Mouse (Mus musculus) hindbrain, embryonic 16.5 days (tissue): Measurements from ENCODE around the gene Nlk. TPM values are rescaled to one million over a fixed set of nuclear protein-coding genes. Genes with fewer than 3 reads are reported as not detected.

Experiments used
- ATAC-seq: fragments of 200-750 bp; cut with Nextera tagmentation; 2 replicates; pipeline ENCODE4 v1.8.0; 2017; ENCODE audit warnings: moderate TSS enrichment, moderate library complexity
- H3K27ac ChIP-seq: fragments of 300-500 bp; sonication (generic); 2 replicates; pipeline ENCODE4 v1.5.1; 2014; ENCODE audit warnings: low read depth, mild to moderate bottlenecking, control low read depth, low read length, moderate library complexity
- H3K27me3 ChIP-seq: fragments of 300-500 bp; sonication (generic); replicated peaks from 2 replicates; pipeline ENCODE4 v1.6.1; 2014; ENCODE audit warnings: low read length; ENCODE audit not compliant: control insufficient read depth, insufficient read depth
- H3K36me3 ChIP-seq: fragments of 300-500 bp; sonication (generic); 2 replicates; pipeline ENCODE4 v1.6.1; 2014; ENCODE audit warnings: mild to moderate bottlenecking, low read length, moderate library complexity, mixed read lengths; ENCODE audit not compliant: control insufficient read depth, insufficient read depth
- H3K4me1 ChIP-seq: fragments of 300-500 bp; sonication (generic); 2 replicates; pipeline ENCODE4 v1.6.1; 2014; ENCODE audit warnings: low read depth, low read length; ENCODE audit not compliant: control insufficient read depth, insufficient read depth
- H3K4me2 ChIP-seq: fragments of 300-500 bp; sonication (generic); 2 replicates; pipeline ENCODE4 v1.6.1; 2014; ENCODE audit warnings: mild to moderate bottlenecking, low read length, control low read depth, moderate library complexity
- H3K4me3 ChIP-seq: fragments of 300-500 bp; sonication (generic); 2 replicates; pipeline ENCODE4 v1.5.1; 2014; ENCODE audit warnings: mild to moderate bottlenecking, low read length, control low read depth, moderate library complexity
- H3K9ac ChIP-seq: fragments of 300-500 bp; sonication (generic); 2 replicates; pipeline ENCODE4 v1.6.1; 2014; ENCODE audit warnings: low read depth, mild to moderate bottlenecking, control low read depth, low read length, moderate library complexity
- H3K9me3 ChIP-seq: fragments of 300-500 bp; sonication (generic); 2 replicates; pipeline ENCODE4 v1.6.1; 2014; ENCODE audit warnings: mild to moderate bottlenecking, low read length, moderate library complexity; ENCODE audit not compliant: control insufficient read depth
- WGBS: fragments of 180-500 bp; shearing (Covaris S2); extraction: QIAGEN DNeasy Blood & Tissue Kit; methylation state at CpG from one replicate; pipeline ENCODE4 v1.1.7; 2014; 5-methylcytosine and 5-hydroxymethylcytosine counted together
- polyA plus RNA-seq: library from polyadenylated mRNA; unstranded; fragments of >200 nt; fragmentation: Nextera tagmentation; extraction: Ambion mirVana; gene quantifications from 2 replicates; pipeline ENCODE4 v1.2.1, GENCODE M21; 2015

Gene Nlk
- polyA plus RNA-seq, 1 experiment from 2014 or later, result 19.4 TPM

DNA sequence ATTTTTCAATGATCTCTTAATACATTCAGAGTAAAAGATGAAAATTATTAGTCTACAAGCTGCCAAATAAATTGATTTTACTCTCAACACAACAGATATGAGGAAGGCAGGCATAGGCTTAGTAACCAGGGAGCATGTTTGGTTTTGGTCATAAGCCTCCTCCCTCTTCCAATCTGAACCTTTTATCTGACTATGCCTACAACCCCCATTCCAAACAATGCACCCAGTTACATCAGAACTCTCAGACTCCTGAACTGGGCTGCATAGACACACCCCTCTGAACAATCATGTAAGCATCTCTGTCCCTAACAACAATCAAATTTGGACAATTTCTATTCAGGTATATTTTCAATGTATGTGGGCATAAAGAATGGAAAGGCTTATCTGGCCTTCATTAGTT is 85.9 kb downstream of the Nlk start:
- no peak for ATAC-seq
- Histone ChIP-seq H3K27me3 (no peaks in the 10 kb centered on the region), H3K9ac (no peak overlapping the region), H3K4me2 (no peak overlapping the region), H3K36me3 (no peaks in the 10 kb centered on the region; the same call in 1 of the 2 replicates), H3K9me3 (no peaks in the 10 kb centered on the region), H3K4me1 (no peaks in the 10 kb centered on the region), H3K4me3 (no peak overlapping the region), H3K27ac (no peak overlapping the region)

DNA sequence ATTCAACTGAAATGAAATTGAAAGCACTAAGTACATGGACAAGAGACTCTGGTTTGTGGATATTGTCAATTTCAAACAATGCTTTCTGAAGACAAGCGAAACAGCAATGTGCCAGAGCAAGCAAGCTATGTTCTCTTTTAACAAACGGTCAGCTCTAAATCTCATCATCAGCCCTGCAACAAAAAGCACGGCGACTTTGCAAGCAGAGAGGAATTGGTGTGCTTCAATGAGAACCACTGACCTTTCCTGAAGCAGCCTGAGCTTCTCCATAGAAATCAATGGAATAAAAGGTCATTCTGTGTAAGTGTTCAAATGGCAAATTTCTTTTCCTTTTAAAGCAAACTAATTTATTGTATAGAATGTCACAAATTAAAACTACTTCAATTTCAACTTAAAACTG is 87.5 kb downstream of the Nlk start:
- H3K9ac ChIP-seq, result no peak overlapping the region

DNA sequence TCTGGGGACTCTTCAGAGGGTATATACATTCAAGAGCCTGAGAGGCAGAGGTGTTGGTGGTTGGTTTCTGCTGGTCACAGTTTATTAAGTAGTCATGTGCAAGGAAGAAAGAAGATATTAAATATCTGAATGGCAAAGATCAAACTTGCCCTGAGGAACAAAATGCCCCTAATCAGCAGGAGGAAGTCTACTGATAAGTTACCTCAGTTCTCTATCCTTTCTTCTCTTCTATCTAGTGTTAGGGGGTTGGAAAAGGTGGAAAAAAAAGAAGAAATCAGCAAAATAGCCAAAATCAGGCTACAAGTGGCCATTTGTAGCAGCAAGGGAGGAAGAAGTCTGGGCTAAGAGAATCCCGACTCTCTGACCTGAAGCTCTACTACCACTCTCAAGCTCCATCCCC is 92.3 kb downstream of the Nlk start:
- H3K27me3 ChIP-seq, result no peaks in the 10 kb centered on the region
- no peak overlapping the region for H3K4me3 ChIP-seq
- H3K9me3 ChIP-seq, result no peaks in the 10 kb centered on the region
- no peak overlapping the region for H3K4me2 ChIP-seq
- ATAC-seq, result no peak
- no peak overlapping the region for H3K27ac ChIP-seq
- no peaks in the 10 kb centered on the region for H3K36me3 ChIP-seq
- 100% methylated on average over 1 of the region's 1 CpGs for WGBS
- no peak overlapping the region for H3K9ac ChIP-seq
- no peaks in the 10 kb centered on the region for H3K4me1 ChIP-seq

More for the DNA sequence above, 87.5 kb downstream of the Nlk start:
- WGBS, result 75% methylated on average over 4 of the region's 4 CpGs
- Histone ChIP-seq H3K4me3 (no peak overlapping the region), H3K4me1 (no peaks in the 10 kb centered on the region), H3K9me3 (no peaks in the 10 kb centered on the region), H3K27me3 (no peaks in the 10 kb centered on the region), H3K27ac (no peak overlapping the region), H3K36me3 (no peaks in the 10 kb centered on the region), H3K4me2 (no peak overlapping the region)
- ATAC-seq, result no peak

DNA sequence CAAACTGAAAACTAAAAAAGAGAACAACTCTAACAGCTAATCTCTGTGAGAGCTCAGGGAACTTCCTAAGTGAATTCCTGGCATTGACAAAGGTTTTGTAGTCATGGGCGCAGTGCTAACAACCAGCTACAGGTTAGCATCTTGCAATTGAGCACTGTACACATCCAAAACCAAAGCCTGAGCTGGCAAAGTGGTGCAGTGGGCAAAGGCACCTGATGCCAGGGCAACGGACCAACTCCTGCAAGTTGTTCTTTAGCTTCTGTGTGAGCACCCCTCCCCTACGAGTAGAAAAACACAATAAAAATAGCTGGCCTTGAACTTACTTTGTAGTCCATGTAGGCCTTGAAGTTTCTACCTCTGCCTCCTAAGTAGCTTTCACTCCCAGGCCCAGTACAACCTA is 94.4 kb downstream of the Nlk start:
- no peak overlapping the region for H3K4me2 ChIP-seq
- no peaks in the 10 kb centered on the region for H3K4me1 ChIP-seq
- no peaks in the 10 kb centered on the region for H3K27me3 ChIP-seq
- ATAC-seq, result no peak
- no peak overlapping the region for H3K4me3 ChIP-seq
- no peaks in the 10 kb centered on the region for H3K9me3 ChIP-seq
- no peak overlapping the region for H3K9ac ChIP-seq
- no peak overlapping the region for H3K27ac ChIP-seq
- H3K36me3 ChIP-seq, result no peaks in the 10 kb centered on the region
- WGBS, result 86% methylated on average over 3 of the region's 3 CpGs

DNA sequence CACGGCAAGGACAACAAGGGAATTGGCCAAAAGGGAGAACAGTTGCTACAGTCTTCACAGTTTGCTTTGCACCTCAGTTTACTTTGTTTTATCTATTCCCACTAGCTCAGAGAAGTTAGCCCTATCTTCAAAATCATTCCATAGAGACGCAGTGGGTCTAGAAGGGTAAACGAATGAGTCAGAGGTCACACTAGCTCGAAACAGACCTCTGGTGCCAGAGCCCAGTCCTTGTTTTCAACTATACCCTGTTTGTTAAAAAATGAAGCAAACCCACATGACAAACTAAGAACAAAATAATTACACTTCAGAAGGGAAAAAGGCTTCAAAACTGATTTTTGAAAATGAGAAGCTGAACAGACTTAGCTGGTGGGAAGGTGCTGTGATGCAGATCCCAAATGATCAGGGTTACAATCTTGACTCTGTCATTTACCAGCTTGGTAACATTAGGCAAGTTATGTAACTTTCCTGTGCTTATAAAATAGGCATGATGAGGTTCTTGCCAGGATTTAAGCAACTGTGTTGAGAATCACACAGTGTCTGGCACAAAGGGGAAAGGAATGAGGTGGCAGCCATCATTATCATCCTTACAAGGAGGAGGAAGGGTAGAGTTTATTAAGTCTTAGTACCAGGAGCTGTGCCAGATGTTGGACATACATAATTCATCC is 96.1 kb downstream of the Nlk start:
- WGBS, result 80% methylated on average over 4 of the region's 4 CpGs
- Histone ChIP-seq H3K36me3 (no peaks in the 10 kb centered on the region), H3K27ac (no peak overlapping the region), H3K4me3 (no peak overlapping the region), H3K9me3 (no peaks in the 10 kb centered on the region), H3K9ac (no peak overlapping the region), H3K4me1 (no peaks in the 10 kb centered on the region), H3K27me3 (no peaks in the 10 kb centered on the region), H3K4me2 (no peak overlapping the region)
- no peak for ATAC-seq

DNA sequence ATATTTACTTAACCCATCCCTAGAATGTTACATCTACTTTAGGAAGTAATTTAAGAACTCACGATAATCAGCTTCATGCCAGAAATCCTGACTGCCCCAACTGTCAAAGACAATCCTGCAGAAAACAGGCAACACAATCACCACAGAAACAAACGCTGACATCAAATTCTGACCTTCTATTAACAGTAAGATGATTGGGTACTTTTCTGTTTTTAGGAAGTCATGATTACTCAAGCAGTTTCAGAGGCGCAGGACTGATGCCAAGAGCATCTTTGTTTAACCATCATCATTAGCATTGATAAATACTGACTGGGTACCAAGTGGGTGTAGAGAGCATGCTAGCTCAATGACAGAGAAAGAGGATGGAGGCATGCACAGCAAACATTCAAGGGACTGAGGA is 96.7 kb downstream of the Nlk start:
- no peak overlapping the region for H3K4me3 ChIP-seq
- H3K9me3 ChIP-seq, result no peaks in the 10 kb centered on the region
- ATAC-seq, result no peak
- H3K9ac ChIP-seq, result no peak overlapping the region
- H3K4me2 ChIP-seq, result no peak overlapping the region
- WGBS, result 82% methylated on average over 3 of the region's 3 CpGs
- no peaks in the 10 kb centered on the region for H3K27me3 ChIP-seq
- H3K4me1 ChIP-seq, result no peaks in the 10 kb centered on the region
- H3K36me3 ChIP-seq, result no peaks in the 10 kb centered on the region
- H3K27ac ChIP-seq, result no peak overlapping the region

DNA sequence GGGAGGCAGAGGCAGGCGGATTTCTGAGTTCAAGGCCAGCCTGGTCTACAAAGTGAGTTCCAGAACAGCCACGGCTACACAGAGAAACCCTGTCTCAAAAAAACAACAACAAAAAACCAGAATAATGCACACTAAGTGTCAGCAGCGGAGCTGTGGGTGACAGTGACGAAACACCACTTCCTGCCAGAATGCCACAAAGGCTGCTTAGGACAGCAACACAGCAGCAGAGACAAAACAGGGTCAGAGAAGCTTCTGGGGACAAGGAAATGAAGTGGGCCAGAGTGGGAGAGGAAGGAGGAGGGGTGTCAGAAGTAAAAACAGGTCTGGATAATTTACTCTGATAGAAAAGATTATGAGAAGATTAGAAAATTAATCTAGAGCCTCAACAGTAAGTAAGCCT is 97.1 kb downstream of the Nlk start:
- Histone ChIP-seq H3K36me3 (no peaks in the 10 kb centered on the region), H3K4me3 (no peak overlapping the region), H3K9me3 (no peaks in the 10 kb centered on the region), H3K27ac (no peak overlapping the region), H3K4me2 (no peak overlapping the region), H3K4me1 (no peaks in the 10 kb centered on the region), H3K27me3 (no peaks in the 10 kb centered on the region), H3K9ac (no peak overlapping the region)
- 82% methylated on average over 4 of the region's 4 CpGs for WGBS
- ATAC-seq, result no peak

DNA sequence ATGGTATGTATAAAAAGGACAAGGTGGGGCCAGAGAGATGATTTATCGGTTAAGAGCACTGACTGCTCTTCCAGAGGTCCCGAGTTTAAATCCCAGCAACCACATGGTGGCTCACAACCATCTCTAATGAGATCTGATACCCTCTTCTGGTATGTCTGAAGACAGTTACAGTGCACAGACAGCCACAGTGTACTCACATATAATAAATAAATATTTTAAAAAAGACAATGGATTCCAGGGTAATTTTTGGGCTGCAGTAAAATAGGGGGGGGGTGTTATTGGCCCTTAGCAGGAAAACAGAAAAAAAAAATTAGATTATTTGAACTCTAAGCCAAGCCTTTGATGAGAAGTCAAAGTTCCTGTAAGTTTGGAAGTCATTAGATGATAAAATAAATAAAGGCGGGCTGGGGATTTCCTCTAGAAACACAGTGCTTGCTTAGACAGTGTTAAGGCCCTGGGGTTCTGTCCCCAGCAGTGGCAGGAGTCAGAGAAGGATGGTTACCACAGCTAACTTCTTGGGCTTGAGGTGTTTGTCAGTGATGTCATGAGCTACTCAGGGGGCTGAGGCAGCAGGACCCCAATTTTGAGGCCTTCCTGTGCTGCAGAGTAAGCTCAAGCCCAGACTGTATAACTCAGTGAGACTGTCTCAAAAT is 98.3 kb downstream of the Nlk start:
- 83% methylated on average over 3 of the region's 3 CpGs for WGBS
- H3K27me3 ChIP-seq, result no peaks in the 10 kb centered on the region
- H3K9me3 ChIP-seq, result no peaks in the 10 kb centered on the region
- ATAC-seq, result no peak
- H3K4me1 ChIP-seq, result no peaks in the 10 kb centered on the region
- H3K4me2 ChIP-seq, result no peak overlapping the region
- H3K27ac ChIP-seq, result no peak overlapping the region
- no peaks in the 10 kb centered on the region for H3K36me3 ChIP-seq
- H3K4me3 ChIP-seq, result no peak overlapping the region
- no peak overlapping the region for H3K9ac ChIP-seq

DNA sequence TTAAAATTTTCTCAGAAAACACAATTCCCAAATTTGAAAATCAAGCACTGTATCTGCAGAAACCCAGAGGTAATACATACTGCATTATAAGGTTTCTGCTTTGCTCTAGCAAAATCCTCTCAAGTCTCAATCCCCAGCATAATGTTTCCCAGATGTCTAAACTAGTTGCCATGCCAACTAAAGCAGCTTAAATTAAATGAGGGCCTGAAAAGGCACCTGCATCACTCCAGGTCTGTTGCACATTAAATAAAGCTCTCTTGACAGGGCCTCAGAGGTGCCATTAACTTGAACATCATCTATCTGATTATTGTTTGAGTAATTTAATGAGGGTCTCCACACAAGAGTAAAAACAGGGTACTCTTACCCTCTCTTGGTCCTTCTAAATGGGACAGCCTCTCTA is 100.4 kb downstream of the Nlk start:
- Histone ChIP-seq H3K36me3 (no peaks in the 10 kb centered on the region), H3K4me1 (no peaks in the 10 kb centered on the region), H3K27me3 (no peaks in the 10 kb centered on the region), H3K27ac (no peak overlapping the region), H3K9me3 (no peaks in the 10 kb centered on the region), H3K4me3 (no peak overlapping the region), H3K4me2 (no peak overlapping the region), H3K9ac (no peak overlapping the region)
- ATAC-seq, result no peak; the same call in 1 of the 2 replicates
